Mouse (Mus musculus) hindbrain, embryonic 14.5 days (tissue): ENCODE results near the gene Cnot9. TPM values are rescaled to one million over a fixed set of nuclear protein-coding genes. Genes with fewer than 3 reads are reported as not detected.
"Not testable (repeated sequence)": the region's sequence is repeated elsewhere in the genome, so short reads cannot be mapped to it uniquely, and the experiment has no call there.

Experiments used
- ATAC-seq: fragments of 200-750 bp; cut with Nextera tagmentation; 2 replicates; pipeline ENCODE4 v1.8.0; 2017; ENCODE audit warnings: moderate number of reproducible peaks, mild to moderate bottlenecking, moderate TSS enrichment, moderate library complexity; ENCODE audit not compliant: low FRiP score
- DNase-seq: peaks from one replicate; pipeline ENCODE4 v3.0.0-alpha.2; 2015; ENCODE audit warnings: low spot score
- H3K27ac ChIP-seq: fragments of 300-500 bp; sonication (generic); 2 replicates; pipeline ENCODE4 v1.5.1; 2014; ENCODE audit warnings: mild to moderate bottlenecking, moderate library complexity
- H3K27me3 ChIP-seq: fragments of 300-500 bp; sonication (generic); 2 replicates; pipeline ENCODE4 v1.6.1; 2014; ENCODE audit warnings: mild to moderate bottlenecking, low read length, mixed read lengths; ENCODE audit not compliant: control insufficient read depth, insufficient read depth
- H3K36me3 ChIP-seq: fragments of 300-500 bp; sonication (generic); replicated peaks from 2 replicates; pipeline ENCODE4 v1.6.1; 2014; ENCODE audit not compliant: control insufficient read depth, insufficient read depth
- H3K4me1 ChIP-seq: fragments of 300-500 bp; sonication (generic); replicated peaks from 2 replicates; pipeline ENCODE4 v1.6.1; 2014; ENCODE audit warnings: antibody characterized with exemption, low read length, mixed read lengths; ENCODE audit not compliant: control insufficient read depth, insufficient read depth
- H3K4me2 ChIP-seq: fragments of 300-500 bp; sonication (generic); replicated peaks from 2 replicates; pipeline ENCODE4 v1.6.1; 2014; ENCODE audit warnings: mild to moderate bottlenecking, moderate library complexity
- H3K4me3 ChIP-seq: fragments of 300-500 bp; sonication (generic); replicated peaks from 2 replicates; pipeline ENCODE4 v1.5.1; 2014; ENCODE audit warnings: mild to moderate bottlenecking, low read length
- H3K9ac ChIP-seq: fragments of 300-500 bp; sonication (generic); 2 replicates; pipeline ENCODE4 v1.6.1; 2014
- H3K9me3 ChIP-seq: fragments of 300-500 bp; sonication (generic); 2 replicates; pipeline ENCODE4 v1.6.1; 2016; ENCODE audit warnings: low read length; ENCODE audit not compliant: control insufficient read depth
- WGBS: fragments of 180-500 bp; shearing (Covaris S2); extraction: QIAGEN DNeasy Blood & Tissue Kit; methylation state at CpG from one replicate; pipeline ENCODE4 v1.1.7; 2014; 5-methylcytosine and 5-hydroxymethylcytosine counted together
- polyA plus RNA-seq: library from polyadenylated mRNA; unstranded; fragments of >200 nt; fragmentation: Nextera tagmentation; extraction: Ambion mirVana; gene quantifications from 2 replicates; pipeline ENCODE4 v1.2.1, GENCODE M21; 2014

The Cnot9 gene
- polyA plus RNA-seq, result 48.3 and 51.4 TPM in 2 replicates

DNA sequence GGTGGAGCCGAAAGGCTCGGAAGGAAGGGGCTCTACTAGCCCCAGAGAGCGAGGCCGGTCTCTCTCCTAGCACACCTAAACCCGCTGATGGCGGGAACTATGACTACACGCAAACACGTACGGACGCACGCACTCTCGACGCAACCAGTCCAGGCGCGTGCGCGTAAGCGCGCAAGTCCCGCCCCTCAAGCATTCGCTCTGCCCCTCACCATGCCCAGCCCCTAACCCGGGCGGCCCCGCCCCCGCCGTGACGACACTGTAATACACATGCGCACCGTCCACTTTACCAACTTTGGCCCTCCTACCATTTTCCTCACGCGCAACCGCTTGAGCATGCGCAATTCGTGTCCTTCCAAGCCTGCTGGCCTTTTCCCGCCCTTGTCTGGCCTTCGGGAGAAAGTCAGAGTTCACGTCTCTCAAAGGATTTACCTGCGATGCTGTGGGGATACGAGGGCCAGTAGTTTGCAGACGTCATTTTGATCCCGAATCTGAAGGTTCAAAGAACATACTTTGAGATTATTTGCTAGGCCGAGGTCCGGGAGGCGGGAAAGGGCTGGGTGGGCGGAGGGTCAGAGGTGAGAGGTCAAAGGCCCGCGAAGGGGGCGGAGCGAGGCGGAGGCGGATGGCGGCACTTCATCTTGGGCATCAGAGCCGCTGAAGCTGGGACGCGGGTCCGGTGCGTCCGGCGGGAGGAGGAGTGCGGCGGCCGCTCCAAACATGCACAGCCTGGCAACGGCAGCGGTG is at the start of gene Cnot9:
Gene Cnot9, plus strand, starts transcription at position 338 of the 744 bp plus-strand sequence.
- Histone ChIP-seq H3K4me3 (peak within 1 kb of the TSS; percentile 88), H3K27ac (peak within 1 kb of the TSS; percentile 86), H3K27me3 (no peaks in the 10 kb centered on the region), H3K9ac (peak within 1 kb of the TSS; percentile 86), H3K36me3 (no peaks in the 10 kb centered on the region), H3K4me2 (peak within 1 kb of the TSS; percentile 85), H3K4me1 (peaks cover 34% of the 10 kb centered on the region), H3K9me3 (no peaks in the 10 kb centered on the region)
- DNase-seq, result peak; percentile 99
- under 1% methylated on average over 63 of the region's 64 CpGs for WGBS
- ATAC-seq, result peak; percentile 100

DNA sequence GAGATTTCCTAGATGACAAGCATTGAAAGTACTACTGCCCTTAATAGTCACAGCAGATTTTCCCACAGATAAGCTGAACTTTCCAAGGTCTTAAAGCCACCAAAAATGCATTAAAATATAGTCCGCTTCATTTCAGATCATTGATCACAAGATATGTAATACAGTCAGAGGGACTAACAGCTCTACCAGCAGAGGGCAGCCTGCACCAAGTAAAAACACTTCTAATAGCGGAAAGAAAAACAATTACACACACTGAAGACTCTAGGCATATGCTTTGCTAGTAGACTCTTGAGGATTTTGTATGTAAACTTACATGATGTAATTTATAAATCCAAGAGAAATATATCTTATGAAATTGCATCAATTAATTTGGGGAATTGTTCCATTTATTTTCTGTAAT is 45.6 kb upstream of the Cnot9 start:
- no peaks in the 10 kb centered on the region for H3K9me3 ChIP-seq
- peaks cover 82% of the 10 kb centered on the region for H3K36me3 ChIP-seq
- ATAC-seq, result no peak
- DNase-seq, result peak; percentile 38
- H3K4me2 ChIP-seq, result no peak overlapping the region
- H3K9ac ChIP-seq, result no peak overlapping the region
- no peak overlapping the region for H3K27ac ChIP-seq
- 68% methylated on average over 2 of the region's 2 CpGs for WGBS
- H3K4me3 ChIP-seq, result no peak overlapping the region
- no peaks in the 10 kb centered on the region for H3K4me1 ChIP-seq
- H3K27me3 ChIP-seq, result no peaks in the 10 kb centered on the region

DNA sequence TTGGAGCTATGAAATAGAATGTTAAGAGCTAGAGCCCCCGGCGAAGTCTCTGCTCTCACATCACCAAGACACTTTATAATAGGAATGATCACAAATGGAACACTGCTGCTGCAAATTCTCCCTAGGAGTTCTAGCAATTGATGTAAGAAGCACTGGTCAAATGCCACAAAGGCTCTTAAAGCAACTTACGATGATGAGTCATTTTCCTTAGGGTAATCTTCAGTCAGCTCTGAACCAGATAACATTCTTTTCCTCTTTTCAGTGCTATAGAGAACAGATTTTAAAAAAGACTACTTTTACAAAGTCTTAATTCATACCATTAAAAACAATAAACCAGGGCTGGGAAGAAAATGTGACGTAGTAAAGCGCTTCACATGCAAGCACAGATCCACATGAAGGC is 20.1 kb upstream of the Cnot9 start:
- WGBS, result 96% methylated on average over 5 of the region's 5 CpGs
- peaks cover 89% of the 10 kb centered on the region for H3K36me3 ChIP-seq
- no peak overlapping the region for H3K4me3 ChIP-seq
- H3K27me3 ChIP-seq, result no peaks in the 10 kb centered on the region
- no peaks in the 10 kb centered on the region for H3K9me3 ChIP-seq
- no peak overlapping the region for H3K4me2 ChIP-seq
- no peak overlapping the region for H3K9ac ChIP-seq
- no peak for ATAC-seq
- DNase-seq, result no peak
- H3K4me1 ChIP-seq, result no peaks in the 10 kb centered on the region
- no peak overlapping the region for H3K27ac ChIP-seq

DNA sequence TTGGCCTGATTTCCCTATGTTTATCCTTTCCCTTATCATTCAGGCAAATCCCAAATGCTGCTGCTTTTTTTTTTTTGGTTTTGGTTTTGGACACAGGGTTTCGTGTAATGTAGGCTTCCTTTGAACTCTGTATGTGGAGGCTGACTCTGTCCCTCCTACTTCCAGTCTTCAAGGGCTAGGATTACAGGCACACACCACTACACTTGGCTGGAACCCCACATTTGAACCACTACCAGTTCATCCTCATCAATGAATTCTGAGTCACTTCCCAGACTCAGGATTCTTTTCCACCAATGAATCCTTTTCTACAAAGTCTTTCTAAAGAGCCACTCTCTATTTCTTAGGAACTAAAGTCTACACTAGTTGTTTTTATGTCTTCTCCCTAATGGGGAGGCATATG is 4.8 kb upstream of the Cnot9 start:
- H3K27me3 ChIP-seq, result no peaks in the 10 kb centered on the region
- DNase-seq, result no peak
- peaks cover 11% of the 10 kb centered on the region; the same call in 1 of the 2 replicates for H3K4me1 ChIP-seq
- peaks cover 14% of the 10 kb centered on the region; the same call in 1 of the 2 replicates for H3K36me3 ChIP-seq
- no peaks in the 10 kb centered on the region for H3K9me3 ChIP-seq
- 83% methylated on average over 1 of the region's 1 CpGs for WGBS
- ATAC-seq, result no peak
- H3K4me3 ChIP-seq, result no peak overlapping the region
- H3K27ac ChIP-seq, result no peak overlapping the region
- no peak overlapping the region for H3K4me2 ChIP-seq
- H3K9ac ChIP-seq, result no peak overlapping the region

DNA sequence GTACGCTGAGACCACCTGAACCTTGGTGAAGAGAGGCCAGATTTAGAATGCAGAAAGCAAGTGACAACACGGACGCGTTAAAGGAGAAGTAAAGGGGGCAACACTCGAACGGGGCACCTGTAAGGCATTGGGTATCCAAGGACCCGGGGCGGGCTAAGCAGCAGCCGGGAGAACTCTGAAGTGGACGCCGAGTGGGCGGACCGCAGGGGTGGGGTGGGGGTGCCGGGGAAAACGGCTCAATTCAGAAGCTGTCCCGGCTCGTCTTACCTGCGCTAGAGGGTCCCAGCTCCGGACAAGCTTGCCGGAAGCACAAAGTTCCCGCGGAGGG is 501 bp upstream of the Cnot9 start:
- peaks cover 34% of the 10 kb centered on the region for H3K4me1 ChIP-seq
- peak overlapping the region; percentile 88 for H3K4me3 ChIP-seq
- peak overlapping the region; percentile 85 for H3K4me2 ChIP-seq
- peak overlapping the region; percentile 72 for H3K9ac ChIP-seq
- WGBS, result under 1% methylated on average over 22 of the region's 22 CpGs
- no peak; the same call in 1 of the 2 replicates for ATAC-seq
- H3K27me3 ChIP-seq, result no peaks in the 10 kb centered on the region
- peak overlapping the region; percentile 56 for H3K27ac ChIP-seq
- no peaks in the 10 kb centered on the region for H3K9me3 ChIP-seq
- no peaks in the 10 kb centered on the region for H3K36me3 ChIP-seq
- no peak for DNase-seq

DNA sequence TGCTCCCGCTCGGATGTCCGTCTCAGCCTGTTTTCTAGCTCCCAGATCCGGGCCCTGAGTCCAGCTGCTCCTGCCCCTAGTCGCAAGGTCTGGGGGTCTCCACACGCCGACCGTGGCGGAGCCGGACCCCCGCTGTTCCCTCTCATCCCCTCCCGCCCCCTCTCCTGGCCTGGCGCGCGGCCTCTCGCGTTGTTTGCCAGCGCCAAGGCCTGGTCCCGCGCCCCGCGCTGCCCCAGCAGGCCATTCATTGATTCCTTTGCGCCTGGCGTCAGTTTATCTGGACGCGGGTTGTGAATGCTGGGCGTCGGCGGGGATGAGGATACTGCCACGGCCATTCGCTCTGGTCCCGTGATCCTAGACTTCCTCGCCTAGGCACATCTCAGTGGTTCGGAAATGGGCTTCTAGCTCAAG is 618 bp downstream of the Cnot9 start:
- WGBS, result under 1% methylated on average over 33 of the region's 34 CpGs
- ATAC-seq (peak; percentile 24), DNase-seq (peak; percentile 53)
- H3K36me3 ChIP-seq, result no peaks in the 10 kb centered on the region
- H3K27me3 ChIP-seq, result no peaks in the 10 kb centered on the region
- no peaks in the 10 kb centered on the region for H3K9me3 ChIP-seq
- H3K4me3 ChIP-seq, result peak overlapping the region; percentile 88
- H3K4me1 ChIP-seq, result peaks cover 34% of the 10 kb centered on the region
- peak overlapping the region; percentile 86 for H3K27ac ChIP-seq
- peak overlapping the region; percentile 86 for H3K9ac ChIP-seq
- H3K4me2 ChIP-seq, result peak overlapping the region; percentile 85

DNA sequence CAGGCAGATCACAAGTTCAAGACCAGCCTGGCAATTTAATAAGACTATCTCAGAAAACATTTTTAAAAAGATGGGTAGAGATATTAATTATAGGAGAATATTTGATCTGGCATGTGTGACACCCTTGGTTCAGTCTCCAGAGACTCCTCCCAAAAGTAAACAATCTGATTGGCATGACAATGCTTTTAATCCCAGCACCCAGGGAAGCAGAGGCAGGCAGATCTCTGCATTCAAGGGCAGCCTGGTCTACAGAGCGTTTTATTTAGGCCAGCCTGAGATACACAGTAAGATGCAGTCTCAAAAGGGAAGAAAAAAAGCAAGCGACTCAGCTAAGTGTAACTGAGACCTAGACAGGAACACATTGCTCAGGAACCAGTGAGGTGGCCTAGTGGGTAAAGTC is 1.9 kb downstream of the Cnot9 start:
- Histone ChIP-seq H3K27me3 (no peaks in the 10 kb centered on the region), H3K9ac (0 out of 2 replicates have a peak overlapping the region, but pooled peaks have one; percentile 86), H3K4me2 (peak overlapping the region; percentile 85; the same call in 1 of the 2 replicates), H3K27ac (no peak overlapping the region), H3K36me3 (no peaks in the 10 kb centered on the region), H3K4me1 (peaks cover 34% of the 10 kb centered on the region), H3K4me3 (no peak overlapping the region), H3K9me3 (no peaks in the 10 kb centered on the region)
- 100% methylated on average over 2 of the region's 2 CpGs for WGBS
- ATAC-seq, result no peak
- no peak for DNase-seq

DNA sequence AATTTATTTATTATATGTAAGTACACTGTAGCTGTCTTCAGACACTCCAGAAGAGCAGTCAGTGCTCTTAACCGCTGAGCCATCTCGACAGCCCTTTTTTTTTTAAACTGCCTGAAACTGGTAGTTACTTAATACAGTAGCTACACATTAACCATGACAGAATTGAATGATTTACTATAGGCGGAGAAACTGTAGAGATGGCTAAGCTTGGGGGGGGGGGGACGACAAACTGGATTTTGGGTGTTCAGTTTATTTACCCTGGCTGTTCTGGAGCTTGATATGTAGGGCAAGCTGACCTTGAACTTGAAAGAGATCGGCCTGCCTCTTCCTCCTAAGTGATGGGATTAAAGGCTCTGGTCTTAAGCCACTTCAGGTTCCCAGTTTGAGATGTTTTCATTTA is 5.4 kb downstream of the Cnot9 start:
- Histone ChIP-seq H3K36me3 (no peaks in the 10 kb centered on the region; the same call in 1 of the 2 replicates), H3K4me2 (no peak overlapping the region), H3K27ac (no peak overlapping the region), H3K9me3 (no peaks in the 10 kb centered on the region), H3K9ac (no peak overlapping the region), H3K27me3 (no peaks in the 10 kb centered on the region), H3K4me3 (no peak overlapping the region), H3K4me1 (peaks cover 23% of the 10 kb centered on the region)
- DNase-seq (no peak), ATAC-seq (no peak)
- WGBS, result 95% methylated on average over 5 of the region's 5 CpGs

DNA sequence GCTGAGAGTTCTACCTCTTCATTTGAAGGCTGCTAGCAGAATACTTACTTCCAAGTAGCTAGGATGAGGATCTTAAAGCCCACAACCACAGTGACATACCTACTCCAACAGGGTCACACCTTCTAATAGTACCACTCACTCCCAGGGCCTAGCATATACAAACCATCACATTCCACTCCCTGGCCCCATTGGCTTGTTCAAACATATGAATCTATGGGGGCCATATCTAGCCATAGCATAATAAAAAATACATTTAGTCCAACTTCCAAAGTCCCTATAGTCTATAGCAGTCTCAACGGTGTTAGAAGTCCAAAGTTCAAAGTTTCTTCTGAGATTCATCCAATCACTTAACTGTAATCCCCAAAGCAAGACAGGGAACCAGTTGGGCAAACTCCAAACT is 7.1 kb downstream of the Cnot9 start:
- not testable (repeated sequence) for H3K9me3 ChIP-seq, H3K27me3 ChIP-seq, H3K9ac ChIP-seq, DNase-seq, H3K27ac ChIP-seq, ATAC-seq, H3K4me3 ChIP-seq, H3K4me2 ChIP-seq, H3K36me3 ChIP-seq
- 91% methylated on average over 1 of the region's 1 CpGs for WGBS
- peaks cover 12% of the 10 kb centered on the region for H3K4me1 ChIP-seq
